8 mouse cellular contexts compared by ENCODE assay signal in genomic region chr11:116197584-116197906, GRCm38 (mm10). TPM values are rescaled to one million over a fixed set of nuclear protein-coding genes. Genes with fewer than 3 reads are reported as not detected.
DNase-seq lines count a peak whose midpoint lies in the region; ATAC-seq lines count a peak whose summit lies in the region.

No protein-coding gene starts in this region.

- H3K4me1 ChIP-seq in heart, embryonic 13.5 days = peaks cover 31% of the 10 kb centered on the region
- H3K4me1 ChIP-seq in forebrain, embryonic 15.5 days = peaks cover 40% of the 10 kb centered on the region
- peaks cover 53% of the 10 kb centered on the region for H3K4me1 ChIP-seq in liver, embryonic 15.5 days (replicated peaks)

- WGBS in heart, embryonic 13.5 days = 90% methylated on average over 6 of the region's 6 CpGs
- WGBS in forebrain, embryonic 15.5 days = 86% methylated on average over 6 of the region's 6 CpGs
- 80% methylated on average over 6 of the region's 6 CpGs for WGBS in liver, embryonic 15.5 days (ENCODE audit: insufficient replicate concordance)

- H3K4me3 ChIP-seq in heart, embryonic 13.5 days = peak overlapping the region; percentile 74
- peak overlapping the region; percentile 84; the same call in 1 of the 2 replicates for H3K4me3 ChIP-seq in forebrain, embryonic 15.5 days
- H3K4me3 ChIP-seq in liver, embryonic 15.5 days (replicated peaks) = peak overlapping the region; percentile 88

- H3K36me3 ChIP-seq in heart, embryonic 13.5 days = peaks cover 34% of the 10 kb centered on the region
- no peaks in the 10 kb centered on the region for H3K36me3 ChIP-seq in forebrain, embryonic 15.5 days
- H3K36me3 ChIP-seq in liver, embryonic 15.5 days (replicated peaks) = peaks cover 9% of the 10 kb centered on the region; the same call in 1 of the 2 replicates

- H3K27me3 ChIP-seq in heart, embryonic 13.5 days (replicated peaks) = no peaks in the 10 kb centered on the region
- H3K27me3 ChIP-seq in forebrain, embryonic 15.5 days = no peaks in the 10 kb centered on the region
- H3K27me3 ChIP-seq in liver, embryonic 15.5 days = no peaks in the 10 kb centered on the region

- no peak for DNase-seq in heart, postnatal 14 days
- peak; percentile 54 for DNase-seq in 416B (ENCODE audit: low read depth)
- no peak for DNase-seq in gastrocnemius, adult 8-10 months (ENCODE audit: low spot score in 2 of 2)
- DNase-seq in gastrocnemius, postnatal 36 days = no peak

- ATAC-seq in heart, embryonic 13.5 days (ENCODE audit: extremely low read depth, insufficient number of reproducible peaks, low FRiP score, low TSS enrichment) = no peak
- ATAC-seq in forebrain, embryonic 15.5 days (replicated peaks) = no peak
- ATAC-seq in liver, embryonic 15.5 days (ENCODE audit: insufficient read depth) = no peak
- no peak for ATAC-seq in CD4-positive, CD25-positive, alpha-beta regulatory T cell, adult 4 months

- H3K27ac ChIP-seq in heart, embryonic 13.5 days (replicated peaks) = no peak overlapping the region
- H3K27ac ChIP-seq in forebrain, embryonic 15.5 days (replicated peaks) = no peak overlapping the region
- 0 out of 2 replicates have a peak overlapping the region, but pooled peaks have one; percentile 3 for H3K27ac ChIP-seq in liver, embryonic 15.5 days (replicated peaks)

- no peaks in the 10 kb centered on the region for H3K9me3 ChIP-seq in heart, embryonic 13.5 days
- no peaks in the 10 kb centered on the region for H3K9me3 ChIP-seq in forebrain, embryonic 15.5 days
- no peaks in the 10 kb centered on the region for H3K9me3 ChIP-seq in liver, embryonic 15.5 days (replicated peaks)

- intact Hi-C loops in heart, postnatal 14 days (cut with DNase I) = no loop called here
- intact Hi-C loops in gastrocnemius, postnatal 36 days (cut with DNase I) = no loop called here

- H3K9ac ChIP-seq in heart, embryonic 13.5 days = peak overlapping the region; percentile 92
- no peak overlapping the region for H3K9ac ChIP-seq in forebrain, embryonic 15.5 days (replicated peaks)
- H3K9ac ChIP-seq in liver, embryonic 15.5 days = no peak overlapping the region

- H3K4me2 ChIP-seq in heart, embryonic 13.5 days = peak overlapping the region; percentile 76
- H3K4me2 ChIP-seq in forebrain, embryonic 15.5 days (replicated peaks) = peak overlapping the region; percentile 64
- H3K4me2 ChIP-seq in liver, embryonic 15.5 days = peak overlapping the region; percentile 86

RNA-seq across cellular contexts. Expression of gene Ten1, which starts 1.1 kb away (rescaled TPM):
- polyA plus RNA-seq in heart, embryonic 13.5 days (2015; fragmentation: Nextera tagmentation; extraction: Ambion mirVana) = 82.1 and 88.7 TPM in 2 replicates
- 10 to 100 TPM; 22.2 to 27.0 TPM for total RNA-seq in heart, postnatal 14 days (2021)
- 81.5 and 91.7 TPM in 2 replicates for polyA plus RNA-seq in forebrain, embryonic 15.5 days (2015; fragmentation: Nextera tagmentation; extraction: Ambion mirVana)
- polyA plus RNA-seq in liver, embryonic 15.5 days (2015; fragmentation: Nextera tagmentation; extraction: Ambion mirVana) = 27.5 and 33.1 TPM in 2 replicates
- polyA plus RNA-seq in CD4-positive, CD25-positive, alpha-beta regulatory T cell, adult 4 months (2017; shearing (Covaris generic)) = 10 to 100 TPM; 44.6 to 49.5 TPM
- 10 to 100 TPM; 15.7 to 18.4 (median 17.2) TPM for total RNA-seq in gastrocnemius, adult 8-10 months (2022)
- 10 to 100 TPM; 19.2 to 21.9 TPM for total RNA-seq in gastrocnemius, postnatal 36 days (2021)

RNA-seq across cellular contexts. Expression of gene Acox1, which starts 1.3 kb away (rescaled TPM):
- polyA plus RNA-seq in heart, embryonic 13.5 days (2015; fragmentation: Nextera tagmentation; extraction: Ambion mirVana) = 29.0 and 31.0 TPM in 2 replicates
- total RNA-seq in heart, postnatal 14 days (2021) = 100 to 1,000 TPM; 101 to 116 TPM
- polyA plus RNA-seq in forebrain, embryonic 15.5 days (2015; fragmentation: Nextera tagmentation; extraction: Ambion mirVana) = 51.3 and 54.5 TPM in 2 replicates
- polyA plus RNA-seq in liver, embryonic 15.5 days (2015; fragmentation: Nextera tagmentation; extraction: Ambion mirVana) = 32.5 and 41.8 TPM in 2 replicates
- polyA plus RNA-seq in CD4-positive, CD25-positive, alpha-beta regulatory T cell, adult 4 months (2017; shearing (Covaris generic)) = 10 to 100 TPM; 16.9 to 24.2 TPM
- total RNA-seq in gastrocnemius, adult 8-10 months (2022) = 100 to 1,000 TPM in 2 of 4 experiments, 10 to 100 TPM in 2; 88.9 to 111 (median 97.2) TPM
- 10 to 100 TPM; 62.6 to 80.1 TPM for total RNA-seq in gastrocnemius, postnatal 36 days (2021)

RNA-seq across cellular contexts. Expression of gene Fbf1, which starts 29.6 kb away (rescaled TPM):
- polyA plus RNA-seq in heart, embryonic 13.5 days (2015; fragmentation: Nextera tagmentation; extraction: Ambion mirVana) = 22.8 and 24.4 TPM in 2 replicates
- total RNA-seq in heart, postnatal 14 days (2021) = 10 to 100 TPM; 15.1 to 17.2 TPM
- 71.4 and 73.5 TPM in 2 replicates for polyA plus RNA-seq in forebrain, embryonic 15.5 days (2015; fragmentation: Nextera tagmentation; extraction: Ambion mirVana)
- 6.1 and 7.5 TPM in 2 replicates for polyA plus RNA-seq in liver, embryonic 15.5 days (2015; fragmentation: Nextera tagmentation; extraction: Ambion mirVana)
- polyA plus RNA-seq in CD4-positive, CD25-positive, alpha-beta regulatory T cell, adult 4 months (2017; shearing (Covaris generic)) = 1 to 10 TPM; 2.8 to 5.2 TPM
- 10 to 100 TPM in 2 of 4 experiments, 1 to 10 TPM in 2; 8.3 to 12.8 (median 10.0) TPM for total RNA-seq in gastrocnemius, adult 8-10 months (2022)
- 1 to 10 TPM; 9.3 to 9.8 TPM for total RNA-seq in gastrocnemius, postnatal 36 days (2021)

RNA-seq across cellular contexts. Expression of gene Evpl, which starts 40.3 kb away (rescaled TPM):
- polyA plus RNA-seq in heart, embryonic 13.5 days (2015; fragmentation: Nextera tagmentation; extraction: Ambion mirVana) = 0.42 and 0.48 TPM in 2 replicates
- under 1 TPM; 0.83 to 0.93 TPM for total RNA-seq in heart, postnatal 14 days (2021)
- 0.19 and 0.33 TPM in 2 replicates for polyA plus RNA-seq in forebrain, embryonic 15.5 days (2015; fragmentation: Nextera tagmentation; extraction: Ambion mirVana)
- 0.08 and 0.12 TPM in 2 replicates for polyA plus RNA-seq in liver, embryonic 15.5 days (2015; fragmentation: Nextera tagmentation; extraction: Ambion mirVana)
- not detected for polyA plus RNA-seq in CD4-positive, CD25-positive, alpha-beta regulatory T cell, adult 4 months (2017; shearing (Covaris generic))
- total RNA-seq in gastrocnemius, adult 8-10 months (2022) = under 1 TPM in 1 of 4 experiments, not detected in 3; 0.04 TPM
- under 1 TPM; 0.05 to 0.07 TPM for total RNA-seq in gastrocnemius, postnatal 36 days (2021)

RNA-seq across cellular contexts. Expression of gene Mrpl38, which starts 58.9 kb away (rescaled TPM):
- polyA plus RNA-seq in heart, embryonic 13.5 days (2015; fragmentation: Nextera tagmentation; extraction: Ambion mirVana) = 82.4 and 92.2 TPM in 2 replicates
- 10 to 100 TPM; 55.5 to 56.3 TPM for total RNA-seq in heart, postnatal 14 days (2021)
- polyA plus RNA-seq in forebrain, embryonic 15.5 days (2015; fragmentation: Nextera tagmentation; extraction: Ambion mirVana) = 77.7 and 78.5 TPM in 2 replicates
- 48.8 and 51.1 TPM in 2 replicates for polyA plus RNA-seq in liver, embryonic 15.5 days (2015; fragmentation: Nextera tagmentation; extraction: Ambion mirVana)
- 10 to 100 TPM; 22.7 to 25.5 TPM for polyA plus RNA-seq in CD4-positive, CD25-positive, alpha-beta regulatory T cell, adult 4 months (2017; shearing (Covaris generic))
- total RNA-seq in gastrocnemius, adult 8-10 months (2022) = 10 to 100 TPM; 46.4 to 51.6 (median 50.3) TPM
- 10 to 100 TPM; 49.4 to 49.9 TPM for total RNA-seq in gastrocnemius, postnatal 36 days (2021)
